17 mouse cellular contexts compared by ENCODE assay signal in the genomic region with DNA sequence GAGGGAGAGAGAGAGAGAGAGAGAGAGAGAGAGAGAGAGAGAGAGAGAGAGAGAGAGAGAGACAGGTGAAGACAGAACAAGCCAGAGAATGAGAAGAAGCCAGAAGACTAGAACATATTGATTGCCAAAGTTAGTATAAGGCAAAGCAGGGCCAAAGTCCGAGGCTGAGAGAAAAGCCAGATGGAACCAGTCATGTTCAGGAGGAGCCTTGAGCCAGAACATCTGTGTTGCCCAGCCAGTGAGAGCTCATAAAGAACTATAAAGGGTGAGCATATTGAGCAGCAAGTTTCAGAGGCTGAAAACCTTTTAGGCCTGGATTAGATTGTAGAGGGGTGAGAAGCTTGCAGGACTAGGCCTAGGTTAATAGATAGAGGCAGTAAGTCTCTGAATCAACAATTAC.
"Had no signal": no experiment of that assay in that cellular context is flagged by ENCODE, and none has a peak within 500 bp of the region (broad histone marks: within the 10 kb centered on the region; RNA-seq: fewer than 3 reads in every experiment).

No protein-coding gene starts in this region.

- H3K4me3 ChIP-seq: limb, embryonic 12.5 days; liver, embryonic 13.5 days; megakaryocyte, embryonic 14.5 days; midbrain, embryonic 15.5 days; neural tube, embryonic 13.5 days had no signal

- H3K9ac ChIP-seq: hindbrain, embryonic 14.5 days; limb, embryonic 12.5 days; liver, embryonic 13.5 days; liver, postnatal 0 days; midbrain, embryonic 15.5 days; neural tube, embryonic 13.5 days had no signal

- DNase-seq: kidney, adult 18-20 months; kidney, postnatal 14 days; layer of hippocampus, adult 9-11 months; layer of hippocampus, postnatal 36 days; liver; liver, embryonic 13.5 days; liver, postnatal 0 days; retina, postnatal 1 day; right cerebral cortex, postnatal 25 days; thymus, postnatal 36 days had no signal

- ATAC-seq: liver, postnatal 0 days; midbrain, embryonic 15.5 days had no signal

- H3K27me3 ChIP-seq: limb, embryonic 12.5 days; liver, embryonic 13.5 days; megakaryocyte, embryonic 14.5 days; midbrain, embryonic 15.5 days; neural tube, embryonic 13.5 days had no signal

- H3K36me3 ChIP-seq: limb, embryonic 12.5 days; liver, embryonic 13.5 days; midbrain, embryonic 15.5 days; neural tube, embryonic 13.5 days had no signal

- H3K4me2 ChIP-seq: hindbrain, embryonic 14.5 days; limb, embryonic 12.5 days; liver, embryonic 13.5 days; midbrain, embryonic 11.5 days; midbrain, embryonic 15.5 days; neural tube, embryonic 13.5 days had no signal

- H3K27ac ChIP-seq: hindbrain, embryonic 14.5 days; limb, embryonic 12.5 days; liver, embryonic 13.5 days; macrophage; midbrain, embryonic 15.5 days; neural tube, embryonic 13.5 days had no signal

- H3K9me3 ChIP-seq: liver, embryonic 13.5 days; midbrain, embryonic 15.5 days had no signal
